Comparison of ENCODE assay signal across 11 mouse cellular contexts in the genomic region with DNA sequence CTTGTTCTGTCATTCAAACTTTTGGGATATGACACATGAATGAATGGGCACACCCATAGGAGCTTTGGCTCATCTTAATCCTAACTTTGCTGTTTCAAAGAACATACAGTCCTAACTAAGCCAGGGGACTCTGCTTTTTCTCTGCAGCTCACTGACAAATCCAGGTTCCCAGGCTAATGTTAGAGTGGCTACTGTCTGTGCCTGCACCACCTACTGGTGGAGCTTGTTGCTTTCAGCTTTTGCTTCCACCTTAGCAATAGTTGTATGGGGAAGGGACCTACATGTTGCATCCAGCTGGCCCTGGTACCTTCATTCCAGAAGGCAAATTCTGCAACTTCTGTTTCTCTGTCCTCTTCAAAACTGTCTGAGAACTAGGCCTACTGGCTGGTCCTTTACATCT.
DNase-seq lines count a peak whose midpoint lies in the region; ATAC-seq and TF ChIP-seq lines count a peak whose summit lies in the region.
"Had no signal": no experiment of that assay in that cellular context is flagged by ENCODE, and none has a peak within 500 bp of the region (broad histone marks: within the 10 kb centered on the region; RNA-seq: fewer than 3 reads in every experiment).

No protein-coding gene starts in this region.

- ATAC-seq in frontal cortex, adult (ENCODE audit: low TSS enrichment), result peak; percentile 89

- H3K27ac ChIP-seq in layer of hippocampus, adult 2 months, result no peak overlapping the region
- H3K27ac ChIP-seq: embryonic facial prominence, embryonic 12.5 days had no signal

- DNase-seq in frontal cortex, postnatal 25 days (ENCODE audit: low spot score in 2 of 2), result no peak
- DNase-seq in layer of hippocampus, adult 2 months (ENCODE audit: low spot score in 2 of 2), result no peak
- DNase-seq in layer of hippocampus, adult 9-10 months (ENCODE audit: low spot score), result no peak
- peak; percentile 67 for DNase-seq in brain, adult 2 months (ENCODE audit: low read depth, low spot score)
- DNase-seq in retina, postnatal 1 day, result peak; percentile 24
- DNase-seq in ovary, postnatal 14 days (ENCODE audit: low spot score), result no peak
- no peak for DNase-seq in urinary bladder, postnatal 36 days (ENCODE audit: low spot score in 2 of 2)
- DNase-seq: kidney, adult 8-10 months; thymus, adult 18-20 months had no signal

- no peak overlapping the region for H3K4me3 ChIP-seq in layer of hippocampus, adult 2 months
- H3K4me3 ChIP-seq: embryonic facial prominence, embryonic 12.5 days had no signal

- peak; percentile 78 for TF ChIP-seq CTCF in layer of hippocampus, adult 2 months (conservative IDR thresholded peaks at IDR 0.05)

Comparison
In these comparisons a context has a peak if more than half of its experiments do, and no peak if none do; other contexts are left out.
1. DNase-seq: peak in brain, adult 2 months (single experiment) and retina, postnatal 1 day (single experiment); none in frontal cortex, postnatal 25 days (0 of 2), layer of hippocampus, adult 2 months (0 of 2), layer of hippocampus, adult 9-10 months (single experiment), ovary, postnatal 14 days (single experiment) and urinary bladder, postnatal 36 days (0 of 2).